Mouse (Mus musculus) gastrocnemius, adult 18-20 months (tissue): ENCODE results near the gene Begain. TPM values are rescaled to one million over a fixed set of nuclear protein-coding genes. Genes with fewer than 3 reads are reported as not detected.

ENCODE experiments used
- total RNA-seq, 2 experiments: library from RNA; stranded (reverse); gene quantifications; 2 replicates each; pipeline ENCODE4 v1.2.3; 2021

Gene Begain
- total RNA-seq, 2 experiments from 2014 or later, result 0.12 TPM; not detected in 1

Other genes with a start within 250 kb of the Begain start
- gene Slc25a29, start 232.3 kb downstream of the Begain start, total RNA-seq, result 1 to 10 TPM; 9.3 to 9.4 TPM
- 1 to 10 TPM; 4.8 to 6.1 TPM for gene Slc25a47, start 232.2 kb downstream of the Begain start, total RNA-seq
- gene Wdr25, start 174.6 kb downstream of the Begain start, total RNA-seq, result 1 to 10 TPM; 2.7 to 4.1 TPM
- 10 to 100 TPM; 23.5 to 29.2 TPM for gene Wars, start 174.0 kb downstream of the Begain start, total RNA-seq